Mouse (Mus musculus) left cerebral cortex, adult 11 months (tissue): ENCODE data around the gene Sufu.
A peak's percentile ranks its signal among the peaks of the same experiment; 100 is the strongest.

Experiments
- DNase-seq: peaks from one replicate; pipeline ENCODE4 v3.0.0; 2022; ENCODE audit warnings: low spot score

Sufu gene

GRCm38 (mm10) chr19:46396686-46397435 is at the start of gene Sufu:
Sufu (plus strand) TSS chr19:46396896.
- DNase-seq: peak; percentile 98

GRCm38 (mm10) chr19:46347146-46347545 is 49.5 kb upstream of the Sufu start:
- DNase-seq: no peak

- no peak for DNase-seq
Measured at GRCm38 (mm10) chr19:46347936-46348668, 48.6 kb upstream of the Sufu start.

GRCm38 (mm10) chr19:46348761-46349458 is 47.8 kb upstream of the Sufu start:
- DNase-seq: peak; percentile 88

- DNase-seq: no peak
Measured at GRCm38 (mm10) chr19:46349550-46349949, 47.1 kb upstream of the Sufu start.

GRCm38 (mm10) chr19:46350168-46350932 is 46.3 kb upstream of the Sufu start, which contains the start of gene 2310034G01Rik:
2310034G01Rik (minus strand) TSS chr19:46350302.
- no peak for DNase-seq

GRCm38 (mm10) chr19:46356701-46357138 is 40.0 kb upstream of the Sufu start:
- DNase-seq: peak; percentile 85

GRCm38 (mm10) chr19:46357344-46358280 is 39.1 kb upstream of the Sufu start:
- no peak for DNase-seq

GRCm38 (mm10) chr19:46358381-46358780 is 38.3 kb upstream of the Sufu start:
- DNase-seq: no peak

- DNase-seq: no peak
Measured at GRCm38 (mm10) chr19:46362104-46362503, 34.6 kb upstream of the Sufu start.

- DNase-seq: no peak
Measured at GRCm38 (mm10) chr19:46363294-46364009, 33.2 kb upstream of the Sufu start.

GRCm38 (mm10) chr19:46367798-46368590 is 28.7 kb upstream of the Sufu start:
- DNase-seq: no peak

- no peak for DNase-seq
Measured at GRCm38 (mm10) chr19:46369204-46369603, 27.5 kb upstream of the Sufu start.

- DNase-seq: no peak
Measured at GRCm38 (mm10) chr19:46374477-46375088, 22.1 kb upstream of the Sufu start.

- no peak for DNase-seq
Measured at GRCm38 (mm10) chr19:46375489-46375888, 21.2 kb upstream of the Sufu start.

- no peak for DNase-seq
Measured at GRCm38 (mm10) chr19:46375891-46376290, 20.8 kb upstream of the Sufu start.

- DNase-seq: no peak
Measured at GRCm38 (mm10) chr19:46382275-46382674, 14.4 kb upstream of the Sufu start.

GRCm38 (mm10) chr19:46389872-46390271 is 6.8 kb upstream of the Sufu start:
- DNase-seq: no peak

- no peak for DNase-seq
Measured at GRCm38 (mm10) chr19:46392018-46392417, 4.7 kb upstream of the Sufu start.
